Mouse (Mus musculus) intestine, embryonic 16.5 days (tissue): ENCODE measurements around the gene Ncaph2. TPM values are rescaled to one million over a fixed set of nuclear protein-coding genes. Genes with fewer than 3 reads are reported as not detected.

Experiments used
- ATAC-seq: fragments of 200-750 bp; cut with Nextera tagmentation; 2 replicates; pipeline ENCODE4 v1.8.0; 2017; ENCODE audit warnings: moderate TSS enrichment, moderate library complexity
- H3K27ac ChIP-seq: fragments of 300-500 bp; sonication (generic); 2 replicates; pipeline ENCODE4 v1.5.1; 2014; ENCODE audit warnings: mild to moderate bottlenecking, low read length
- H3K27me3 ChIP-seq: fragments of 300-500 bp; sonication (generic); replicated peaks from 2 replicates; pipeline ENCODE4 v1.6.1; 2014; ENCODE audit warnings: low read length, control low read depth, mixed read lengths; ENCODE audit not compliant: control insufficient read depth, insufficient read depth
- H3K36me3 ChIP-seq: fragments of 300-500 bp; sonication (generic); 2 replicates; pipeline ENCODE4 v1.6.1; 2014; ENCODE audit warnings: low read length, control low read depth; ENCODE audit not compliant: control insufficient read depth, insufficient read depth
- H3K4me1 ChIP-seq: fragments of 300-500 bp; sonication (generic); 2 replicates; pipeline ENCODE4 v1.6.1; 2014; ENCODE audit warnings: low read length, control low read depth, mixed read lengths; ENCODE audit not compliant: control insufficient read depth, insufficient read depth
- H3K4me2 ChIP-seq: fragments of 300-500 bp; sonication (generic); 2 replicates; pipeline ENCODE4 v1.6.1; 2014; ENCODE audit warnings: low read depth, low read length, control low read depth
- H3K4me3 ChIP-seq: fragments of 300-500 bp; sonication (generic); 2 replicates; pipeline ENCODE4 v1.5.1; 2014; ENCODE audit warnings: mild to moderate bottlenecking, low read length
- H3K9ac ChIP-seq: fragments of 300-500 bp; sonication (generic); 2 replicates; pipeline ENCODE4 v1.6.1; 2014; ENCODE audit warnings: low read depth, low read length
- H3K9me3 ChIP-seq: fragments of 300-500 bp; sonication (generic); 2 replicates; pipeline ENCODE4 v1.6.1; 2016; ENCODE audit warnings: low read length, control low read depth; ENCODE audit not compliant: control insufficient read depth
- WGBS: fragments of 180-500 bp; shearing (Covaris S2); extraction: QIAGEN DNeasy Blood & Tissue Kit; methylation state at CpG from one replicate; pipeline ENCODE4 v1.1.7; 2014; 5-methylcytosine and 5-hydroxymethylcytosine counted together
- polyA plus RNA-seq: library from polyadenylated mRNA; unstranded; fragments of >200 nt; fragmentation: Nextera tagmentation; extraction: Ambion mirVana; gene quantifications from 2 replicates; pipeline ENCODE4 v1.2.1, GENCODE M21; 2015

Ncaph2 gene
- polyA plus RNA-seq, result 123 and 128 TPM in 2 replicates

GRCm38 (mm10) chr15:89355241-89356187 lies at the start of gene Ncaph2, which contains the start of gene Lmf2:
TSS of gene Ncaph2 (plus strand) at chr15:89355719.
TSS of gene Lmf2 (minus strand) at chr15:89355659.
- Histone ChIP-seq H3K9me3 (no peaks in the 10 kb centered on the region), H3K4me1 (peaks cover 18% of the 10 kb centered on the region), H3K27ac (peak within 1 kb of the TSS; percentile 75), H3K4me3 (peak within 1 kb of the TSS; percentile 67), H3K27me3 (no peaks in the 10 kb centered on the region), H3K9ac (peak within 1 kb of the TSS; percentile 93), H3K4me2 (peak within 1 kb of the TSS; percentile 70), H3K36me3 (peaks cover 19% of the 10 kb centered on the region)
- WGBS, result under 1% methylated on average over 64 of the region's 64 CpGs
- peak; percentile 93 for ATAC-seq

GRCm38 (mm10) chr15:89305966-89306365 lies 49.6 kb upstream of the Ncaph2 start:
- H3K36me3 ChIP-seq, result peaks cover 26% of the 10 kb centered on the region
- H3K4me3 ChIP-seq, result no peak overlapping the region
- H3K27me3 ChIP-seq, result no peaks in the 10 kb centered on the region
- WGBS, result 68% methylated on average over 1 of the region's 1 CpGs
- H3K9ac ChIP-seq, result no peak overlapping the region
- ATAC-seq, result no peak
- no peak overlapping the region for H3K4me2 ChIP-seq
- H3K9me3 ChIP-seq, result no peaks in the 10 kb centered on the region
- H3K27ac ChIP-seq, result no peak overlapping the region
- H3K4me1 ChIP-seq, result 0 out of 2 replicates have a peak, but pooled peaks cover 5% of the 10 kb centered on the region

GRCm38 (mm10) chr15:89307461-89307860 lies 48.1 kb upstream of the Ncaph2 start:
- ATAC-seq, result no peak
- 93% methylated on average over 13 of the region's 13 CpGs for WGBS
- H3K9ac ChIP-seq, result no peak overlapping the region
- 0 out of 2 replicates have a peak, but pooled peaks cover 5% of the 10 kb centered on the region for H3K4me1 ChIP-seq
- H3K4me3 ChIP-seq, result no peak overlapping the region
- no peak overlapping the region for H3K27ac ChIP-seq
- peaks cover 19% of the 10 kb centered on the region for H3K36me3 ChIP-seq
- H3K9me3 ChIP-seq, result no peaks in the 10 kb centered on the region
- no peak overlapping the region for H3K4me2 ChIP-seq
- no peaks in the 10 kb centered on the region for H3K27me3 ChIP-seq

GRCm38 (mm10) chr15:89308406-89309139 lies 46.9 kb upstream of the Ncaph2 start:
- ATAC-seq, result peak; percentile 55; the same call in 1 of the 2 replicates
- H3K36me3 ChIP-seq, result peaks cover 12% of the 10 kb centered on the region
- H3K9ac ChIP-seq, result no peak overlapping the region
- H3K4me2 ChIP-seq, result no peak overlapping the region
- H3K9me3 ChIP-seq, result no peaks in the 10 kb centered on the region
- H3K27ac ChIP-seq, result no peak overlapping the region
- no peak overlapping the region for H3K4me3 ChIP-seq
- H3K27me3 ChIP-seq, result no peaks in the 10 kb centered on the region
- 88% methylated on average over 7 of the region's 7 CpGs for WGBS
- H3K4me1 ChIP-seq, result peaks cover 9% of the 10 kb centered on the region

- WGBS, result 54% methylated on average over 6 of the region's 6 CpGs
- no peak for ATAC-seq
These were observed 45.5 kb upstream of the Ncaph2 start for GRCm38 (mm10) chr15:89309962-89310498.

GRCm38 (mm10) chr15:89313359-89313758 lies 42.2 kb upstream of the Ncaph2 start:
- ATAC-seq, result no peak
- 72% methylated on average over 4 of the region's 4 CpGs for WGBS
- no peaks in the 10 kb centered on the region for H3K36me3 ChIP-seq
- H3K9ac ChIP-seq, result no peak overlapping the region
- H3K9me3 ChIP-seq, result no peaks in the 10 kb centered on the region
- H3K4me1 ChIP-seq, result peaks cover 17% of the 10 kb centered on the region
- no peak overlapping the region for H3K27ac ChIP-seq
- H3K27me3 ChIP-seq, result no peaks in the 10 kb centered on the region
- no peak overlapping the region for H3K4me3 ChIP-seq
- no peak overlapping the region for H3K4me2 ChIP-seq

More at GRCm38 (mm10) chr15:89309962-89310498, 45.5 kb upstream of the Ncaph2 start:
- H3K27me3 ChIP-seq, result no peaks in the 10 kb centered on the region
- no peaks in the 10 kb centered on the region for H3K9me3 ChIP-seq
- no peak overlapping the region for H3K9ac ChIP-seq
- peaks cover 9% of the 10 kb centered on the region for H3K36me3 ChIP-seq
- no peak overlapping the region for H3K27ac ChIP-seq
- no peak overlapping the region for H3K4me3 ChIP-seq
- H3K4me2 ChIP-seq, result no peak overlapping the region
- peaks cover 17% of the 10 kb centered on the region for H3K4me1 ChIP-seq

GRCm38 (mm10) chr15:89314107-89314506 lies 41.4 kb upstream of the Ncaph2 start:
- Histone ChIP-seq H3K9ac (peak overlapping the region; percentile 88), H3K4me2 (peak overlapping the region; percentile 90), H3K27ac (no peak overlapping the region), H3K27me3 (no peaks in the 10 kb centered on the region), H3K4me3 (peak overlapping the region; percentile 89), H3K36me3 (no peaks in the 10 kb centered on the region), H3K4me1 (peaks cover 17% of the 10 kb centered on the region), H3K9me3 (no peaks in the 10 kb centered on the region)
- WGBS, result 31% methylated on average over 3 of the region's 3 CpGs
- no peak for ATAC-seq

- ATAC-seq, result peak; percentile 65
- Histone ChIP-seq H3K27me3 (no peaks in the 10 kb centered on the region), H3K9me3 (no peaks in the 10 kb centered on the region), H3K27ac (peak overlapping the region; percentile 54; the same call in 1 of the 2 replicates), H3K9ac (peak overlapping the region; percentile 88), H3K36me3 (no peaks in the 10 kb centered on the region), H3K4me1 (peaks cover 15% of the 10 kb centered on the region), H3K4me2 (peak overlapping the region; percentile 90), H3K4me3 (peak overlapping the region; percentile 89)
- WGBS, result under 1% methylated on average over 58 of the region's 58 CpGs
These were observed 40.9 kb upstream of the Ncaph2 start for GRCm38 (mm10) chr15:89314511-89315189.
